Mouse (Mus musculus): Measurements from ENCODE around the gene Coq8a. TPM values are rescaled to one million over a fixed set of nuclear protein-coding genes. Genes with fewer than 3 reads are reported as not detected.
A peak's percentile ranks its signal among the peaks of the same experiment; 100 is the strongest.

Coq8a gene
- total and polyA plus RNA-seq, 2 experiments from 2014 or later: 148 to 231 TPM

DNA sequence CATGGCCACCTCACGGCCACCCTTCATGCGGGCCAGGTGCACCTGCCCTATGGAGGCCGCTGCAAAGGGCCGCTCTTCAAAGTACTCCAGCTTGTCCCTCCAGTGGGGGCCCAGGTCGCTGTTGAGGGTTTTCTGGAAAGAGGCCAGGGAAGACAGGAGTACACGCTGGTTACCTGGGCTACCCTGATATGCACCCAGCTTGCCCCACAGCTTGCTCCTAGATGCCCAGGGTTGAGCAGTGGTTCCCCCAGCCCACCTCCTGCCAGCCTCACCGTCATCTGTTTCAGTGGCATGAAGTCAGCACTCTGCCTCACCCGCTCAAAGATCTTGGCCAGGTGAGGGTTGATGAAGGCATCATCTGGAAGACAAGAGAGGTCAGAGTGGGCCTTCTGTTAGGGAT, 29.3 kb downstream of the Coq8a start:
- 84% methylated on average over 8 of the region's 8 CpGs for WGBS
- Histone ChIP-seq H3K9ac (replicated peaks; ENCODE audit: low read depth, low read length) (no peak overlapping the region), H3K4me1 (ENCODE audit: control insufficient read depth, insufficient read depth) (peaks cover 4% of the 10 kb centered on the region; the same call in 1 of the 2 replicates), H3K9me3 (replicated peaks; ENCODE audit: control insufficient read depth, low read length) (no peaks in the 10 kb centered on the region), H3K27ac (ENCODE audit: low read depth) (no peak overlapping the region), H3K4me3 (ENCODE audit: low read depth, low read length) (no peak overlapping the region), H3K27me3 (ENCODE audit: control insufficient read depth, insufficient read depth, low read length) (no peaks in the 10 kb centered on the region), H3K36me3 (replicated peaks; ENCODE audit: control insufficient read depth, insufficient read depth, low read length) (peaks cover 79% of the 10 kb centered on the region), H3K4me2 (ENCODE audit: low read depth, low read length) (no peak overlapping the region)
- ATAC-seq (ENCODE audit: insufficient read depth, low read depth): no peak
- no peak for DNase-seq (ENCODE audit: low spot score)
- no peak for TF ChIP-seq EP300 (IDR thresholded peaks at IDR 0.05; ENCODE audit: low read depth)
- TF ChIP-seq CTCF (IDR thresholded peaks at IDR 0.05; ENCODE audit: low read depth): no peak

DNA sequence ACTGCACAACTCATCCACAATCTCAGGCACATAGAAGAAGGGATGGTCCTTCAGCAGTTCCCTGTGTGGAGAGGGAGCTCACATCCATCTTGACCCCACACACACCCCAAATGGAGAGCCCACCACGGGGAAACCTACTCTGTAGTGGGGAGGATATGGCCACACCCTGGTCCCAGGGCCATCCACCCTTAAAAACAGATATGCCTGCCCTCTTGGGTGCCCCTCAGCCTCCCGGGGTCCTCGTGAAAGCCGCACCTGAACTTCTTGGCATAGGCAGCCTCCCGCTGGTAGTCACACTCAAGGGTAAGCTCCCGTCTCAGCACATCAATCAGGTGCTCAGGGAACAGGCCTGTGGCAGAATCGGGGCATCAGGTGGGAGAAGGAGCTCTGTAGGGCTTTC, 30.2 kb downstream of the Coq8a start:
- peaks cover 86% of the 10 kb centered on the region for H3K36me3 ChIP-seq (replicated peaks; ENCODE audit: control insufficient read depth, insufficient read depth, low read length)
- no peaks in the 10 kb centered on the region for H3K9me3 ChIP-seq (replicated peaks; ENCODE audit: control insufficient read depth, low read length)
- H3K27me3 ChIP-seq (ENCODE audit: control insufficient read depth, insufficient read depth, low read length): no peaks in the 10 kb centered on the region
- no peak for TF ChIP-seq EP300 (IDR thresholded peaks at IDR 0.05; ENCODE audit: low read depth)
- no peak for TF ChIP-seq CTCF (IDR thresholded peaks at IDR 0.05; ENCODE audit: low read depth)
- H3K4me1 ChIP-seq (ENCODE audit: control insufficient read depth, insufficient read depth): no peaks in the 10 kb centered on the region
- no peak overlapping the region for H3K27ac ChIP-seq (ENCODE audit: low read depth)
- no peak for DNase-seq (ENCODE audit: low spot score)
- 89% methylated on average over 7 of the region's 7 CpGs for WGBS
- ATAC-seq (ENCODE audit: insufficient read depth, low read depth): no peak
- H3K9ac ChIP-seq (replicated peaks; ENCODE audit: low read depth, low read length): no peak overlapping the region
- H3K4me3 ChIP-seq (ENCODE audit: low read depth, low read length): no peak overlapping the region
- no peak overlapping the region for H3K4me2 ChIP-seq (ENCODE audit: low read depth, low read length)

DNA sequence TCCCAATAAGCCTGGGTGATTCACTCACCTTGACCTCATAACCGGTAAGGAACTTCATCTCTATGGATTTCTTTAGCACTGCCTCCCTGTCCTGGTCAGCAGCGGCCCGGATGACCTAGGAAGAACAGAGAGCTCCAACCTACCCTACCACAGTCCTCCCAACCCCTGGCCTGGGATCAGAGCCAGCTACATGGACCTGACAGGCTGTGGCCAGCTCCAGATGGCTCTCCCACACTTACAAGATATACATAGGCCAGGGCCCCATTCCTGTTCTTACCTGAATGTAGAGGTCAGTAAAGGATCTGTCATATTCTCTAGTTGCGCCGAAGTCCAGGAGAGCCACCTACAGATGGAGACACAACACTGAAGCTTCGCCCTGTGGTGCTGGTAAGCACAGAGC, 31.1 kb downstream of the Coq8a start:
- no peak overlapping the region for H3K9ac ChIP-seq (replicated peaks; ENCODE audit: low read depth, low read length)
- no peak overlapping the region for H3K27ac ChIP-seq (ENCODE audit: low read depth)
- peaks cover 85% of the 10 kb centered on the region for H3K36me3 ChIP-seq (replicated peaks; ENCODE audit: control insufficient read depth, insufficient read depth, low read length)
- H3K4me3 ChIP-seq (ENCODE audit: low read depth, low read length): no peak overlapping the region
- no peaks in the 10 kb centered on the region for H3K27me3 ChIP-seq (ENCODE audit: control insufficient read depth, insufficient read depth, low read length)
- ATAC-seq (ENCODE audit: insufficient read depth, low read depth): 0 out of 2 replicates have a peak, but pooled peaks have one; percentile 16
- H3K4me2 ChIP-seq (ENCODE audit: low read depth, low read length): no peak overlapping the region
- no peaks in the 10 kb centered on the region for H3K4me1 ChIP-seq (ENCODE audit: control insufficient read depth, insufficient read depth)
- no peak for DNase-seq (ENCODE audit: low spot score)
- TF ChIP-seq CTCF (IDR thresholded peaks at IDR 0.05; ENCODE audit: low read depth) (no peak), EP300 (IDR thresholded peaks at IDR 0.05; ENCODE audit: low read depth) (no peak)
- 86% methylated on average over 6 of the region's 6 CpGs for WGBS
- H3K9me3 ChIP-seq (replicated peaks; ENCODE audit: control insufficient read depth, low read length): no peaks in the 10 kb centered on the region

DNA sequence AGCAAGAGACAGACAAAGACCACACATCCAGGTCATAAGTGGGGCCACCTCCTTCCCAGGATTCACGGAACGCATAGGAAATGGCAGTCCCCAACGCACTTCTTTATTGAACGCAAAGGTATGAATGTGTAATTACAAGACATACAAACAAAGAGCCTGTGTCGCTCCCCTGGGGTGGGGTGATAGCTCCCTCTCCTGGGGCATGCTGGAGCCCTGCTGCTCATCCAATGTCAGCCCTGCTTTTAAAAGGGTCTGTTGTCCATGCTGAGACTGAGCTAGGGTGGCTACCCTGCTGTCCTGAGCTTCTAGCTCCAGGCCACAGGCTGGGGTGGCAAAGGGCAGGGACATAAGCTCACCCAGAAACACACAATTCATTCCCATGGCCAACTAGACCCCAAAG, 32.9 kb downstream of the Coq8a start:
- ATAC-seq (ENCODE audit: insufficient read depth, low read depth): no peak
- H3K9me3 ChIP-seq (replicated peaks; ENCODE audit: control insufficient read depth, low read length): no peaks in the 10 kb centered on the region
- H3K9ac ChIP-seq (replicated peaks; ENCODE audit: low read depth, low read length): no peak overlapping the region
- H3K4me3 ChIP-seq (ENCODE audit: low read depth, low read length): no peak overlapping the region
- no peaks in the 10 kb centered on the region for H3K4me1 ChIP-seq (ENCODE audit: control insufficient read depth, insufficient read depth)
- 86% methylated on average over 5 of the region's 5 CpGs for WGBS
- no peak for DNase-seq (ENCODE audit: low spot score)
- no peaks in the 10 kb centered on the region for H3K27me3 ChIP-seq (ENCODE audit: control insufficient read depth, insufficient read depth, low read length)
- H3K36me3 ChIP-seq (replicated peaks; ENCODE audit: control insufficient read depth, insufficient read depth, low read length): peaks cover 95% of the 10 kb centered on the region
- TF ChIP-seq EP300 (IDR thresholded peaks at IDR 0.05; ENCODE audit: low read depth): no peak
- TF ChIP-seq CTCF (IDR thresholded peaks at IDR 0.05; ENCODE audit: low read depth): no peak
- no peak overlapping the region for H3K4me2 ChIP-seq (ENCODE audit: low read depth, low read length)
- H3K27ac ChIP-seq (ENCODE audit: low read depth): no peak overlapping the region

DNA sequence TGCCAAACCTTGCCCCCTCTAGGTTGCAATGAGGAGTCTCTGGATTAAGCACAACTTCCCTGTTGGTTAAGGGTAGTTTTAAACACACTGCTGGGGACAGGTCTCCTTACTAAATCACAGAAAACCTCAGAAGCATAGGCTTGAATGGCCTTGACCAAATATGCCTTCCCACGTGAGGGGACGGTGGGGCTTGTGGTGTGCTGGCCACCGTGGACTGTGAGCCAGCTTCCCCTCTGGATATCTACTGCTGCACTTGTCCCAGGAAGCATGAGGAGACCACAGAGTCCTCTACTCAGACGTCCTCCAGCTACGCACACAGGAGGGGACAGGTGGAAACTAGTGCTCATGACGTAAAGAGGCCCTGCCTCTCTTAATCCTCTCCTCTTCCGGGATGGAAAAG, 36.4 kb downstream of the Coq8a start:
- H3K4me3 ChIP-seq (ENCODE audit: low read depth, low read length): no peak overlapping the region
- no peak; the same call in 1 of the 2 replicates for ATAC-seq (ENCODE audit: insufficient read depth, low read depth)
- no peaks in the 10 kb centered on the region for H3K4me1 ChIP-seq (ENCODE audit: control insufficient read depth, insufficient read depth)
- no peak overlapping the region for H3K9ac ChIP-seq (replicated peaks; ENCODE audit: low read depth, low read length)
- H3K27me3 ChIP-seq (ENCODE audit: control insufficient read depth, insufficient read depth, low read length): no peaks in the 10 kb centered on the region
- WGBS: 81% methylated on average over 7 of the region's 7 CpGs
- H3K9me3 ChIP-seq (replicated peaks; ENCODE audit: control insufficient read depth, low read length): no peaks in the 10 kb centered on the region
- DNase-seq (ENCODE audit: low spot score): no peak
- H3K36me3 ChIP-seq (replicated peaks; ENCODE audit: control insufficient read depth, insufficient read depth, low read length): peaks cover 69% of the 10 kb centered on the region
- TF ChIP-seq EP300 (IDR thresholded peaks at IDR 0.05; ENCODE audit: low read depth) (no peak), CTCF (IDR thresholded peaks at IDR 0.05; ENCODE audit: low read depth) (no peak)
- H3K4me2 ChIP-seq (ENCODE audit: low read depth, low read length): no peak overlapping the region
- H3K27ac ChIP-seq (ENCODE audit: low read depth): no peak overlapping the region

DNA sequence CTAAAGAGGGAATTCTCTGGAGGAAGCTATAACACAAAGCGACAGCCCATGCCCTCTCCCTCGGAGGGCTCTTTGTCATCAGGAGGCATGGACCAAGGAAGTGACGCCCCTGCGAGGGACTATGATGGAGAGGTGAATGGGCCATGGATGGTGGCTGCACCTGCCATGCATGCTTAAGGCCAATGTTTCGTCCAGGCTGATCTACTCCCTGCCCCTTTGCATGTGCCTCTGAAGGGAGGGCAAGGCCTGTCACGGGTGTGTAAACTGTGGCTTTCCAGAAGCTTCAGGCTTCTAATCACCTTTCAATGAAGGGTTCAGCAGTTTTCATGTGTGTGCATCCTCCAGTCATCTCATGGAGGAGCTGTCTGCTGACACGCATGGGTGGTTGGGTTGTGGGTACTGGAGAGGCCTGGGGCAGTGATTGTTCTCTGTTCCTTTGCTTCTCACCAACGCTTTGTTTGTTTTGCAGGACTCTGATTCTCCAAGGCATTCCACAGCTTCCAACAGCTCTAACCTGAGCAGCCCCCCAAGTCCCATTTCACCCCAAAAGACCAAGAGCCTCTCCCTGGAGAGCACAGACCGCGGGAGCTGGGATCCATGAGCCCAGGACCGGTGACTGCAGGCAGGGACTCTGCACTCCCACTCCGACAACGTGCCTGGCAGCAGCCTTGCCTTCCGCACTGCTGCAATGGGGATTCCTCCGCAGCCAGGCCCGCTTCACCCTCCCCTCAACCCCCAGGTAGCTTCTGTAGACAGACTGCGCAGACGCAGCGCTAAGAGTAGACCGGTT, 37.6 kb downstream of the Coq8a start:
- DNase-seq (ENCODE audit: low spot score) (no peak), ATAC-seq (ENCODE audit: insufficient read depth, low read depth) (no peak)
- H3K9ac ChIP-seq (replicated peaks; ENCODE audit: low read depth, low read length): no peak overlapping the region
- no peak for TF ChIP-seq CTCF (IDR thresholded peaks at IDR 0.05; ENCODE audit: low read depth)
- TF ChIP-seq EP300 (IDR thresholded peaks at IDR 0.05; ENCODE audit: low read depth): no peak
- H3K4me2 ChIP-seq (ENCODE audit: low read depth, low read length): no peak overlapping the region
- no peaks in the 10 kb centered on the region for H3K27me3 ChIP-seq (ENCODE audit: control insufficient read depth, insufficient read depth, low read length)
- H3K4me1 ChIP-seq (ENCODE audit: control insufficient read depth, insufficient read depth): no peaks in the 10 kb centered on the region
- no peak overlapping the region for H3K4me3 ChIP-seq (ENCODE audit: low read depth, low read length)
- WGBS: 93% methylated on average over 20 of the region's 20 CpGs
- no peaks in the 10 kb centered on the region for H3K9me3 ChIP-seq (replicated peaks; ENCODE audit: control insufficient read depth, low read length)
- H3K27ac ChIP-seq (ENCODE audit: low read depth): no peak overlapping the region
- H3K36me3 ChIP-seq (replicated peaks; ENCODE audit: control insufficient read depth, insufficient read depth, low read length): peaks cover 56% of the 10 kb centered on the region
